Mouse (Mus musculus) kidney, adult 2 months (tissue): ENCODE data around the gene Isca2.

Experiments
- CTCF ChIP-seq: fragments of 200-500 bp; conservative IDR thresholded peaks from 2 replicates; pipeline ENCODE4 v1.5.1; 2011; ENCODE audit warnings: low read depth, mild to moderate bottlenecking, control low read depth, low read length, moderate library complexity, mixed read lengths; ENCODE audit not compliant: insufficient read depth, insufficient read length
- POLR2A ChIP-seq: fragments of 200-500 bp; IDR thresholded peaks from one replicate; pipeline ENCODE4 v1.6.1; 2011; ENCODE audit warnings: low read depth, low read length, control low read depth

- TF ChIP-seq POLR2A: no peak
- no peak for TF ChIP-seq CTCF
Measured at GRCm38 (mm10) chr12:84823601-84824000, 50.5 kb downstream of the Isca2 start.
